In genomic region chr10:79745411-79745810, GRCm38 (mm10) we compare ENCODE assay signal across 10 mouse cellular contexts. TPM values are rescaled to one million over a fixed set of nuclear protein-coding genes. Genes with fewer than 3 reads are reported as not detected.
DNase-seq lines count a peak whose midpoint lies in the region; ATAC-seq lines count a peak whose summit lies in the region.
"Had no signal": no experiment of that assay in that cellular context is flagged by ENCODE, and none has a peak within 500 bp of the region (broad histone marks: within the 10 kb centered on the region; RNA-seq: fewer than 3 reads in every experiment).

No protein-coding gene starts in this region.

- no peaks in the 10 kb centered on the region; the same call in 1 of the 2 replicates for H3K9me3 ChIP-seq in heart, embryonic 15.5 days (replicated peaks)
- H3K9me3 ChIP-seq in embryonic facial prominence, embryonic 13.5 days: peaks cover 12% of the 10 kb centered on the region
- peaks cover 10% of the 10 kb centered on the region; the same call in 1 of the 2 replicates for H3K9me3 ChIP-seq in kidney, embryonic 14.5 days (ENCODE audit: control insufficient read depth, low read length)
- H3K9me3 ChIP-seq in midbrain, embryonic 15.5 days: no peaks in the 10 kb centered on the region

- no peak for ATAC-seq in heart, embryonic 15.5 days (replicated peaks; ENCODE audit: insufficient number of reproducible peaks, insufficient read depth, low FRiP score, low read depth)
- no peak for ATAC-seq in embryonic facial prominence, embryonic 13.5 days (ENCODE audit: insufficient number of reproducible peaks, insufficient read depth, low FRiP score, low TSS enrichment, low read depth)
- no peak for ATAC-seq in kidney, embryonic 14.5 days (ENCODE audit: low FRiP score, low TSS enrichment)
- ATAC-seq in midbrain, embryonic 15.5 days (replicated peaks): no peak

- peak overlapping the region; percentile 77 for H3K4me2 ChIP-seq in heart, embryonic 15.5 days
- H3K4me2 ChIP-seq in embryonic facial prominence, embryonic 13.5 days: peak overlapping the region; percentile 64
- H3K4me2 ChIP-seq in kidney, embryonic 14.5 days (replicated peaks; ENCODE audit: low read depth, low read length): peak overlapping the region; percentile 55
- peak overlapping the region; percentile 83 for H3K4me2 ChIP-seq in midbrain, embryonic 15.5 days

- 91% methylated on average over 3 of the region's 3 CpGs for WGBS in heart, embryonic 15.5 days
- 90% methylated on average over 3 of the region's 3 CpGs for WGBS in embryonic facial prominence, embryonic 13.5 days
- WGBS in kidney, embryonic 14.5 days: 88% methylated on average over 3 of the region's 3 CpGs
- 94% methylated on average over 3 of the region's 3 CpGs for WGBS in midbrain, embryonic 15.5 days

- H3K36me3 ChIP-seq in heart, embryonic 15.5 days: peaks cover 29% of the 10 kb centered on the region
- H3K36me3 ChIP-seq in embryonic facial prominence, embryonic 13.5 days: peaks cover 42% of the 10 kb centered on the region
- H3K36me3 ChIP-seq in kidney, embryonic 14.5 days (ENCODE audit: control insufficient read depth, insufficient read depth, low read length): peaks cover 38% of the 10 kb centered on the region
- H3K36me3 ChIP-seq in midbrain, embryonic 15.5 days (replicated peaks): peaks cover 27% of the 10 kb centered on the region

- peak overlapping the region; percentile 75 for H3K4me3 ChIP-seq in heart, embryonic 15.5 days
- H3K4me3 ChIP-seq in embryonic facial prominence, embryonic 13.5 days: peak overlapping the region; percentile 72
- peak overlapping the region; percentile 68; the same call in 1 of the 2 replicates for H3K4me3 ChIP-seq in kidney, embryonic 14.5 days (ENCODE audit: low read length)
- H3K4me3 ChIP-seq in midbrain, embryonic 15.5 days: peak overlapping the region; percentile 67

- H3K9ac ChIP-seq in heart, embryonic 15.5 days: no peak overlapping the region
- H3K9ac ChIP-seq in embryonic facial prominence, embryonic 13.5 days: peak overlapping the region; percentile 79
- no peak overlapping the region for H3K9ac ChIP-seq in kidney, embryonic 14.5 days (ENCODE audit: low read depth, low read length)
- 0 out of 2 replicates have a peak overlapping the region, but pooled peaks have one; percentile 64 for H3K9ac ChIP-seq in midbrain, embryonic 15.5 days

- DNase-seq in heart, postnatal 36 days: no peak
- no peak for DNase-seq in thymus, postnatal 36 days
- no peak for DNase-seq in urinary bladder, postnatal 36 days (ENCODE audit: low spot score in 2 of 2)
- no peak for DNase-seq in right cerebral cortex, adult 18-20 months
- DNase-seq: right cerebral cortex, postnatal 14 days had no signal

- no peaks in the 10 kb centered on the region for H3K27me3 ChIP-seq in heart, embryonic 15.5 days
- H3K27me3 ChIP-seq in embryonic facial prominence, embryonic 13.5 days: no peaks in the 10 kb centered on the region
- no peaks in the 10 kb centered on the region for H3K27me3 ChIP-seq in kidney, embryonic 14.5 days (ENCODE audit: control insufficient read depth, insufficient read depth, low read length)
- no peaks in the 10 kb centered on the region for H3K27me3 ChIP-seq in midbrain, embryonic 15.5 days (replicated peaks)

- H3K4me1 ChIP-seq in heart, embryonic 15.5 days (replicated peaks): peaks cover 15% of the 10 kb centered on the region
- peaks cover 13% of the 10 kb centered on the region for H3K4me1 ChIP-seq in embryonic facial prominence, embryonic 13.5 days
- H3K4me1 ChIP-seq in kidney, embryonic 14.5 days (ENCODE audit: control insufficient read depth, insufficient read depth, low read length): no peaks in the 10 kb centered on the region
- peaks cover 17% of the 10 kb centered on the region for H3K4me1 ChIP-seq in midbrain, embryonic 15.5 days

- intact Hi-C loops in heart, postnatal 36 days (cut with DNase I): no loop called here

- H3K27ac ChIP-seq in heart, embryonic 15.5 days: no peak overlapping the region
- H3K27ac ChIP-seq in embryonic facial prominence, embryonic 13.5 days: no peak overlapping the region
- no peak overlapping the region for H3K27ac ChIP-seq in kidney, embryonic 14.5 days (ENCODE audit: low read depth, low read length)
- no peak overlapping the region for H3K27ac ChIP-seq in midbrain, embryonic 15.5 days

RNA-seq across cellular contexts. Expression of gene Polrmt, which starts 1.0 kb away (rescaled TPM):
- 30.0 and 36.5 TPM in 2 replicates for polyA plus RNA-seq in heart, embryonic 15.5 days (2015; fragmentation: Nextera tagmentation; extraction: Ambion mirVana)
- total RNA-seq in heart, postnatal 36 days (2021): 10 to 100 TPM; 42.3 to 48.0 TPM
- 42.8 and 50.9 TPM in 2 replicates for polyA plus RNA-seq in embryonic facial prominence, embryonic 13.5 days (2015; fragmentation: Nextera tagmentation; extraction: Ambion mirVana)
- polyA plus RNA-seq in kidney, embryonic 14.5 days (2014; fragmentation: Nextera tagmentation; extraction: Ambion mirVana): 33.2 and 38.9 TPM in 2 replicates
- polyA plus RNA-seq in midbrain, embryonic 15.5 days (2015; fragmentation: Nextera tagmentation; extraction: Ambion mirVana): 48.3 and 50.6 TPM in 2 replicates

RNA-seq across cellular contexts. Expression of gene Fgf22, which starts 9.5 kb away (rescaled TPM):
- polyA plus RNA-seq in heart, embryonic 15.5 days (2015; fragmentation: Nextera tagmentation; extraction: Ambion mirVana): 0.06 and 0.16 TPM in 2 replicates
- not detected for total RNA-seq in heart, postnatal 36 days (2021)
- polyA plus RNA-seq in embryonic facial prominence, embryonic 13.5 days (2015; fragmentation: Nextera tagmentation; extraction: Ambion mirVana): 0.54 and 0.80 TPM in 2 replicates
- 0.11 and 0.61 TPM in 2 replicates for polyA plus RNA-seq in kidney, embryonic 14.5 days (2014; fragmentation: Nextera tagmentation; extraction: Ambion mirVana)
- 1.4 and 1.6 TPM in 2 replicates for polyA plus RNA-seq in midbrain, embryonic 15.5 days (2015; fragmentation: Nextera tagmentation; extraction: Ambion mirVana)
- polyA plus RNA-seq: large intestine, adult 2 months had no signal

RNA-seq across cellular contexts. Expression of gene Rnf126, which starts 21.3 kb away (rescaled TPM):
- polyA plus RNA-seq in heart, embryonic 15.5 days (2015; fragmentation: Nextera tagmentation; extraction: Ambion mirVana): 54.0 and 65.5 TPM in 2 replicates
- 10 to 100 TPM; 23.6 to 24.6 TPM for total RNA-seq in heart, postnatal 36 days (2021)
- 79.2 and 96.5 TPM in 2 replicates for polyA plus RNA-seq in embryonic facial prominence, embryonic 13.5 days (2015; fragmentation: Nextera tagmentation; extraction: Ambion mirVana)
- 95.9 and 104 TPM in 2 replicates for polyA plus RNA-seq in kidney, embryonic 14.5 days (2014; fragmentation: Nextera tagmentation; extraction: Ambion mirVana)
- polyA plus RNA-seq in midbrain, embryonic 15.5 days (2015; fragmentation: Nextera tagmentation; extraction: Ambion mirVana): 109 and 117 TPM in 2 replicates

RNA-seq across cellular contexts. Expression of gene Hcn2, which starts 29.0 kb away (rescaled TPM):
- 0.08 and 0.09 TPM in 2 replicates for polyA plus RNA-seq in heart, embryonic 15.5 days (2015; fragmentation: Nextera tagmentation; extraction: Ambion mirVana)
- total RNA-seq in heart, postnatal 36 days (2021): 10 to 100 TPM; 20.0 to 26.8 TPM
- polyA plus RNA-seq in embryonic facial prominence, embryonic 13.5 days (2015; fragmentation: Nextera tagmentation; extraction: Ambion mirVana): 0.10 and 0.12 TPM in 2 replicates
- polyA plus RNA-seq in kidney, embryonic 14.5 days (2014; fragmentation: Nextera tagmentation; extraction: Ambion mirVana): 0.11 and 0.14 TPM in 2 replicates
- polyA plus RNA-seq in midbrain, embryonic 15.5 days (2015; fragmentation: Nextera tagmentation; extraction: Ambion mirVana): 1.3 and 1.7 TPM in 2 replicates

RNA-seq across cellular contexts. Expression of gene Fstl3, which starts 31.7 kb away (rescaled TPM):
- 29.0 and 30.9 TPM in 2 replicates for polyA plus RNA-seq in heart, embryonic 15.5 days (2015; fragmentation: Nextera tagmentation; extraction: Ambion mirVana)
- 1 to 10 TPM; 4.2 to 4.3 TPM for total RNA-seq in heart, postnatal 36 days (2021)
- polyA plus RNA-seq in embryonic facial prominence, embryonic 13.5 days (2015; fragmentation: Nextera tagmentation; extraction: Ambion mirVana): 7.5 and 8.3 TPM in 2 replicates
- polyA plus RNA-seq in kidney, embryonic 14.5 days (2014; fragmentation: Nextera tagmentation; extraction: Ambion mirVana): 4.9 and 8.2 TPM in 2 replicates
- polyA plus RNA-seq in midbrain, embryonic 15.5 days (2015; fragmentation: Nextera tagmentation; extraction: Ambion mirVana): 1.9 and 2.0 TPM in 2 replicates

Comparison
In these comparisons a context has a peak if more than half of its experiments do, and no peak if none do; other contexts are left out.
1. H3K9ac ChIP-seq: peak in embryonic facial prominence, embryonic 13.5 days (single experiment) and midbrain, embryonic 15.5 days (single experiment); none in heart, embryonic 15.5 days (single experiment) and kidney, embryonic 14.5 days (single experiment).
2. Peak in every context shown above with its lines, with median percentiles within 50 percentile points of each other: H3K4me2 ChIP-seq and H3K4me3 ChIP-seq.